Comparison of ENCODE assay signal across 51 mouse cellular contexts in the genomic region with DNA sequence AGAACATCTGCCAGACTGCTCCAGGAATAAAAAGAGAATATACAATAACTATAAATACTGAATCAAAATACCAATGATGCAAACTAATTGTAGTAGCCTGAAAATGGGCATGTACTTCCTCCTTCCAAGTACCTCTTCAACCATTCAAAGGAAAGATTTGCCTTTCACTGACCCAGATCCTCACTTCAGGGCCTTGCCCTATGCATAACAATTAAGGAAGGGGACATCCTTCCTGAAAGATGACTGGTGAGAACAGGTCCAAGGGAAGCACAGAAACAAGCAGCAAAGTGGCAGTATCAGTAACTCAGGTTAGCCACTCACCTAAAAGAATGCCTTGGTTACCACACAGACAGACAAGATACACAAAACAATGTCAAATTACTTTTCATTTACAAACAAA. TPM values are rescaled to one million over a fixed set of nuclear protein-coding genes. Genes with fewer than 3 reads are reported as not detected.
"Had no signal": no experiment of that assay in that cellular context is flagged by ENCODE, and none has a peak within 500 bp of the region (broad histone marks: within the 10 kb centered on the region; RNA-seq: fewer than 3 reads in every experiment).

No protein-coding gene starts in this region.

- H3K9me3 ChIP-seq: heart, embryonic 12.5 days; heart, embryonic 15.5 days; hindbrain, embryonic 10.5 days; hindbrain, embryonic 12.5 days; hindbrain, embryonic 13.5 days; hindbrain, embryonic 15.5 days; intestine, embryonic 15.5 days; kidney, embryonic 15.5 days had no signal

- H3K27ac ChIP-seq: heart, embryonic 13.5 days; heart, embryonic 15.5 days; hindbrain, embryonic 10.5 days; hindbrain, embryonic 12.5 days; hindbrain, embryonic 13.5 days; hindbrain, embryonic 14.5 days; hindbrain, embryonic 15.5 days; hindbrain, postnatal 0 days; intestine, embryonic 15.5 days; kidney, embryonic 15.5 days; kidney, postnatal 0 days; layer of hippocampus, adult 2 months; left cerebral cortex, adult 2 months had no signal

- H3K36me3 ChIP-seq: heart, embryonic 12.5 days; heart, embryonic 13.5 days; heart, embryonic 15.5 days; hindbrain, embryonic 10.5 days; hindbrain, embryonic 12.5 days; hindbrain, embryonic 13.5 days; hindbrain, embryonic 15.5 days; intestine, embryonic 15.5 days; kidney, embryonic 15.5 days had no signal

- H3K27me3 ChIP-seq: heart, embryonic 12.5 days; heart, embryonic 13.5 days; heart, embryonic 15.5 days; hindbrain, embryonic 12.5 days; hindbrain, embryonic 15.5 days; intestine, embryonic 15.5 days; kidney, embryonic 15.5 days had no signal

- H3K9ac ChIP-seq: heart, embryonic 12.5 days; heart, embryonic 13.5 days; heart, embryonic 15.5 days; hindbrain, embryonic 12.5 days; hindbrain, embryonic 13.5 days; hindbrain, embryonic 14.5 days; hindbrain, embryonic 15.5 days; intestine, embryonic 15.5 days; kidney, embryonic 15.5 days had no signal

- H3K4me1 ChIP-seq: intestine, embryonic 15.5 days had no signal

- DNase-seq: heart, postnatal 10 days; heart, postnatal 14 days; heart, postnatal 36 days; heart, postnatal 4 days; kidney, adult 11 months; kidney, adult 18-20 months; kidney, adult 2 months; kidney, adult 8-10 months; kidney, adult 9 months; kidney, postnatal 10 days; kidney, postnatal 14 days; kidney, postnatal 25 days; kidney, postnatal 36 days; kidney, postnatal 4 days; layer of hippocampus, adult 9-11 months; layer of hippocampus, postnatal 36 days had no signal

- H3K4me3 ChIP-seq: heart, embryonic 12.5 days; heart, embryonic 13.5 days; heart, embryonic 15.5 days; hindbrain, embryonic 10.5 days; hindbrain, embryonic 12.5 days; hindbrain, embryonic 13.5 days; hindbrain, embryonic 15.5 days; intestine, embryonic 15.5 days; kidney, embryonic 15.5 days; layer of hippocampus, adult 2 months; left cerebral cortex, adult 2 months had no signal

RNA-seq across cellular contexts. Expression of a gene that starts 34.9 kb away (rescaled TPM):
- total RNA-seq: heart, postnatal 10 days; heart, postnatal 14 days; heart, postnatal 25 days; heart, postnatal 36 days; heart, postnatal 4 days; hematopoietic stem cell, adult 5-6 weeks; hindbrain, postnatal 0 days; layer of hippocampus, adult 18-20 months; layer of hippocampus, adult 2 months; layer of hippocampus, adult 8-10 months; layer of hippocampus, postnatal 10 days; layer of hippocampus, postnatal 14 days; layer of hippocampus, postnatal 25 days; layer of hippocampus, postnatal 36 days; left cerebral cortex, adult 18-20 months; left cerebral cortex, adult 2 months; left cerebral cortex, adult 8-10 months had no signal
- polyA plus RNA-seq: heart, embryonic 12.5 days; heart, embryonic 13.5 days; heart, embryonic 14.5 days; heart, postnatal 0 days; hindbrain, embryonic 10.5 days; hindbrain, embryonic 11.5 days; hindbrain, embryonic 12.5 days; hindbrain, embryonic 14.5 days; inflammation-experienced regulatory T-cells, adult 6 months; intestine, embryonic 14.5 days; intestine, embryonic 15.5 days; intestine, postnatal 0 days; kidney, embryonic 14.5 days; kidney, embryonic 15.5 days; kidney, embryonic 16.5 days; large intestine, adult 2 months had no signal

RNA-seq across cellular contexts. Expression of a gene that starts 43.1 kb away (rescaled TPM):
- total RNA-seq: heart, postnatal 10 days; heart, postnatal 14 days; heart, postnatal 25 days; heart, postnatal 36 days; heart, postnatal 4 days; hematopoietic stem cell, adult 5-6 weeks; hindbrain, postnatal 0 days; layer of hippocampus, adult 18-20 months; layer of hippocampus, adult 2 months; layer of hippocampus, adult 8-10 months; layer of hippocampus, postnatal 10 days; layer of hippocampus, postnatal 14 days; layer of hippocampus, postnatal 25 days; layer of hippocampus, postnatal 36 days; left cerebral cortex, adult 18-20 months; left cerebral cortex, adult 2 months; left cerebral cortex, adult 8-10 months had no signal
- polyA plus RNA-seq: heart, embryonic 12.5 days; heart, embryonic 13.5 days; heart, embryonic 14.5 days; heart, embryonic 15.5 days; heart, embryonic 16.5 days; heart, postnatal 0 days; hindbrain, embryonic 10.5 days; hindbrain, embryonic 11.5 days; hindbrain, embryonic 12.5 days; hindbrain, embryonic 13.5 days; hindbrain, embryonic 14.5 days; hindbrain, embryonic 15.5 days; hindbrain, embryonic 16.5 days; hindbrain, postnatal 0 days; inflammation-experienced regulatory T-cells, adult 6 months; intestine, embryonic 14.5 days; intestine, embryonic 15.5 days; intestine, embryonic 16.5 days; intestine, postnatal 0 days; kidney, adult 2 months; kidney, embryonic 14.5 days; kidney, embryonic 15.5 days; kidney, embryonic 16.5 days; kidney, postnatal 0 days; large intestine, adult 2 months had no signal

RNA-seq across cellular contexts. Expression of a gene that starts 55.3 kb away (rescaled TPM):
- total RNA-seq: heart, postnatal 25 days; heart, postnatal 4 days; hematopoietic stem cell, adult 5-6 weeks; layer of hippocampus, postnatal 36 days had no signal
- polyA plus RNA-seq: inflammation-experienced regulatory T-cells, adult 6 months had no signal
